Mouse (Mus musculus) liver, embryonic 14.5 days (tissue): ENCODE data around the gene Sec14l1.

Experiments
- CTCF ChIP-seq: IDR thresholded peaks from 2 replicates; pipeline ENCODE4 v1.5.1; 2016; ENCODE audit warnings: antibody characterized with exemption, low read depth, control low read depth
- EP300 ChIP-seq: IDR thresholded peaks from 2 replicates; pipeline ENCODE4 v1.6.1; 2016; ENCODE audit warnings: antibody characterized with exemption, low read depth

DNA sequence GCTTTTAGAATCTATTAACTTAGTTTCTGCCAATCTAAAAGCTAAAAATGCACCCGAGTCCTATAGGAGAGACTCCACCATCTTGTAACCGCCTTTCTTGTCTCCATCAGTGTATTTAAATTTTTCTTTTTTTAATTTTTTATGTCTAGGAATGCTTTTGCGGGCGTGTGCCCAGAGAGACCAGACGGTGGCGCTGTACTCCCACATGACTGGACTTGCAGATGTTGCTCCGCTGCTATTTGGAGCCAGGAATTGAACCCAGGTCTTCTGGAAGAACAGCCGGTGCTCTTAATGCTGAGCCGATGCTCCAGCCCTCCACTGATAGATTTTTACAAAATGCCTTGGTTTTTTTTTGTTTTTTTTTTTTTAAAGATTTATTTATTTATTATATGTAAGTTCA, 41.5 kb upstream of the Sec14l1 start:
- TF ChIP-seq EP300 (no peak), CTCF (peak; percentile 28; the same call in 1 of the 2 replicates)
